Mouse (Mus musculus): Measurements from ENCODE around the gene BC049730. TPM values are rescaled to one million over a fixed set of nuclear protein-coding genes. Genes with fewer than 3 reads are reported as not detected.

The BC049730 gene
- not detected for polyA plus RNA-seq (2012; fragmentation: generic; extraction: Trizol)

DNA sequence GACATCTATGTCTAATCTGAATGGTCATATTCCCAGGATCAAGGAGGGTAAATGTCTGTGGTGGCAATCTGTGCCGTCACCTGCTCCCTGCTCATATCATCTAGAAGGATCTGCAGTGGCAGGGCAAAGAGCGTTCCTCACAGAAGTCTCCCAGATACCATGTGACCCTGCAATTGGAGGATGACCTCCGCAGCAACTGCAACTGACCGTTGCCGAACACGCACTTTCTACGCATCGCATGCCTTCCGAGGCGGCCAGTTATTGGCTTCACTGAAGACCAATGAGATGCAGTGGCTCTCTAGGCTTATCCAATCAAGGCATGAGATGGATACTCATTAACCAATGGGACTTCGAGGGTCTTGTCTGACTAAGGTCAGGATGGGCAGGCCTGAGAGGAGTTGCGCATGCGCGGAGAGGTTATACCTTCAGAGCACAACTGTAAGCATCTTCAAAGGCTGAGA lies at the start of gene BC049730:
Gene BC049730 (plus strand): TSS at position 411 of the 461 bp plus-strand sequence.
- H3K36me3 ChIP-seq (ENCODE audit: control insufficient read depth, insufficient read depth), result no peaks in the 10 kb centered on the region
- no peak for TF ChIP-seq POLR2A (IDR thresholded peaks at IDR 0.05; ENCODE audit: insufficient read length, low read depth)
- no peak for TF ChIP-seq MYOD1 (IDR thresholded peaks at IDR 0.05; ENCODE audit: control insufficient read depth in 1 of 3, insufficient read length in 2 of 3, low read depth in 2 of 3)
- no peak for TF ChIP-seq MAX (IDR thresholded peaks at IDR 0.05; ENCODE audit: low read depth)
- TF ChIP-seq E2F4 (IDR thresholded peaks at IDR 0.05; ENCODE audit: insufficient read depth), result no peak
- no peak for TF ChIP-seq CEBPB (IDR thresholded peaks at IDR 0.05; ENCODE audit: insufficient read depth, poor library complexity, severe bottlenecking)
- TF ChIP-seq MYOG (IDR thresholded peaks at IDR 0.05; ENCODE audit: control insufficient read depth in 1 of 3, insufficient read depth in 1 of 3, insufficient read length in 2 of 3, low read depth in 2 of 3), result no peak
- no peak for TF ChIP-seq POLR2AphosphoS2 (IDR thresholded peaks at IDR 0.05; ENCODE audit: insufficient read length, low read depth)
- TF ChIP-seq TCF3 (IDR thresholded peaks at IDR 0.05; ENCODE audit: insufficient read length, low read depth), result no peak
- no peak for TF ChIP-seq REST (IDR thresholded peaks at IDR 0.05; ENCODE audit: insufficient read depth, insufficient read length)
- no peak for TF ChIP-seq SRF (IDR thresholded peaks at IDR 0.05; ENCODE audit: control insufficient read depth, insufficient read length, low read depth)
- TF ChIP-seq USF1 (IDR thresholded peaks at IDR 0.05; ENCODE audit: low read depth), result no peak
- no peak for TF ChIP-seq TCF12 (IDR thresholded peaks at IDR 0.05; ENCODE audit: insufficient read depth, poor library complexity, severe bottlenecking)

GRCm38 (mm10) chr7:24659737-24660357 lies 49.2 kb upstream of the BC049730 start:
- no peak overlapping the region for H3K4me3 ChIP-seq
- TF ChIP-seq MAX (IDR thresholded peaks at IDR 0.05; ENCODE audit: low read depth) (no peak), TCF3 (IDR thresholded peaks at IDR 0.05; ENCODE audit: insufficient read length, low read depth) (no peak), TCF12 (IDR thresholded peaks at IDR 0.05; ENCODE audit: insufficient read depth, poor library complexity, severe bottlenecking) (no peak), SRF (IDR thresholded peaks at IDR 0.05; ENCODE audit: control insufficient read depth, insufficient read length, low read depth) (no peak), REST (IDR thresholded peaks at IDR 0.05; ENCODE audit: insufficient read depth, insufficient read length) (no peak), POLR2A (IDR thresholded peaks at IDR 0.05; ENCODE audit: insufficient read length, low read depth) (no peak), MYOD1 (IDR thresholded peaks at IDR 0.05; ENCODE audit: control insufficient read depth in 1 of 3, insufficient read length in 2 of 3, low read depth in 2 of 3) (no peak), MYOG (IDR thresholded peaks at IDR 0.05; ENCODE audit: control insufficient read depth in 1 of 3, insufficient read depth in 1 of 3, insufficient read length in 2 of 3, low read depth in 2 of 3) (no peak)
- H3ac ChIP-seq (ENCODE audit: control insufficient read depth, insufficient read length), result no peak overlapping the region
- no peaks in the 10 kb centered on the region for H3K36me3 ChIP-seq (ENCODE audit: control insufficient read depth, insufficient read depth)
- H3K27me3 ChIP-seq (ENCODE audit: control insufficient read depth, insufficient read depth, insufficient read length), result peaks cover 7% of the 10 kb centered on the region
- H3K79me2 ChIP-seq (ENCODE audit: control insufficient read depth, insufficient read depth), result no peaks in the 10 kb centered on the region
- H3K4me2 ChIP-seq (ENCODE audit: low read depth), result no peak overlapping the region

More for the DNA sequence above, at the start of gene BC049730:
- Histone ChIP-seq H3K27me3 (ENCODE audit: control insufficient read depth, insufficient read depth, insufficient read length) (peaks cover 35% of the 10 kb centered on the region), H3ac (ENCODE audit: control insufficient read depth, insufficient read length) (no peak within 1 kb of the TSS), H3K79me2 (ENCODE audit: control insufficient read depth, insufficient read depth) (no peaks in the 10 kb centered on the region), H3K4me2 (ENCODE audit: low read depth) (no peak within 1 kb of the TSS), H3K4me3 (no peak within 1 kb of the TSS)

DNA sequence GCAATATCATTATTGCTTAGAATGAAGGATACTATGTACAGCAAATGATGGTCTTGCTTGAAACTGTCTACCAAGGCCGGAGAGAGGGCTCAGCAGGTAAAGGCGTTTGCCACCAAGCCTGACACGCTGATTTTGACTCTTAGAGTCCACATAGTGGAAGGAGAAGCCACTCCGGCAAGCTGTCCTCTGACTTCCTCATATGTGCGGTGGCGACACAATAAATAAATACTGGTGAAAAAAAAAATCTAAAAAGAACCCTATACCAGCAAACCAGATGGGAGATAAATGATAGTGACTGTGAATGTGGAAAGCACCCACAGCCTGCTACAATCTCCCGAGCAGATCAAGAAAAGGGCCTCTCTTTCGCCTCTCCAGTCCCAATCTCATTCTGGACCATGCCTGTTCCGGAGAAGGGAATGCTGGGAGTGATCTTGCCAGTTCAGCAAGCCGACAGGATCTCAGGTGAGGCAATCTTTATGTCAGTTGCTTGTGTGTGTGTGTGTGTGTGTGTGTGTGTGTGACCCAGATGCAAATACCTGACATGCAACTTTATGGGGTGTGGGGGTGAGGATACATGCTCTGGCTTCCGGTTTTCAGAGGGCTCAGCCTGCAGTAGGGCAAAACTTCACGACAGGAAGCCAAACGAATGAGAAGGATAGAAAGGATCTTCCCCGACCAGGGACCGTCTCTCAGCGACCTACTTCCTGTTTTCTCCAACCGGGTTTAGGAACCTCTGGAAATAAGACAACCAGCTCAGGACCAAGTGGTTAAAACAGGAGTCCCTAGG lies 47.7 kb upstream of the BC049730 start:
- Histone ChIP-seq H3K36me3 (ENCODE audit: control insufficient read depth, insufficient read depth) (no peaks in the 10 kb centered on the region), H3K4me3 (no peak overlapping the region), H3K4me2 (ENCODE audit: low read depth) (no peak overlapping the region), H3ac (ENCODE audit: control insufficient read depth, insufficient read length) (no peak overlapping the region), H3K27me3 (ENCODE audit: control insufficient read depth, insufficient read depth, insufficient read length) (peaks cover 22% of the 10 kb centered on the region), H3K79me2 (ENCODE audit: control insufficient read depth, insufficient read depth) (no peaks in the 10 kb centered on the region)
- TF ChIP-seq MAX (IDR thresholded peaks at IDR 0.05; ENCODE audit: low read depth) (no peak), REST (IDR thresholded peaks at IDR 0.05; ENCODE audit: insufficient read depth, insufficient read length) (no peak), POLR2AphosphoS2 (IDR thresholded peaks at IDR 0.05; ENCODE audit: insufficient read length, low read depth) (no peak), POLR2A (IDR thresholded peaks at IDR 0.05; ENCODE audit: insufficient read length, low read depth) (no peak), MYOG (IDR thresholded peaks at IDR 0.05; ENCODE audit: control insufficient read depth in 1 of 3, insufficient read depth in 1 of 3, insufficient read length in 2 of 3, low read depth in 2 of 3) (no peak), USF1 (IDR thresholded peaks at IDR 0.05; ENCODE audit: low read depth) (no peak), TCF12 (IDR thresholded peaks at IDR 0.05; ENCODE audit: insufficient read depth, poor library complexity, severe bottlenecking) (no peak), SRF (IDR thresholded peaks at IDR 0.05; ENCODE audit: control insufficient read depth, insufficient read length, low read depth) (no peak), MYOD1 (IDR thresholded peaks at IDR 0.05; ENCODE audit: control insufficient read depth in 1 of 3, insufficient read length in 2 of 3, low read depth in 2 of 3) (no peak), E2F4 (IDR thresholded peaks at IDR 0.05; ENCODE audit: insufficient read depth) (no peak), CEBPB (IDR thresholded peaks at IDR 0.05; ENCODE audit: insufficient read depth, poor library complexity, severe bottlenecking) (no peak), TCF3 (IDR thresholded peaks at IDR 0.05; ENCODE audit: insufficient read length, low read depth) (no peak)

DNA sequence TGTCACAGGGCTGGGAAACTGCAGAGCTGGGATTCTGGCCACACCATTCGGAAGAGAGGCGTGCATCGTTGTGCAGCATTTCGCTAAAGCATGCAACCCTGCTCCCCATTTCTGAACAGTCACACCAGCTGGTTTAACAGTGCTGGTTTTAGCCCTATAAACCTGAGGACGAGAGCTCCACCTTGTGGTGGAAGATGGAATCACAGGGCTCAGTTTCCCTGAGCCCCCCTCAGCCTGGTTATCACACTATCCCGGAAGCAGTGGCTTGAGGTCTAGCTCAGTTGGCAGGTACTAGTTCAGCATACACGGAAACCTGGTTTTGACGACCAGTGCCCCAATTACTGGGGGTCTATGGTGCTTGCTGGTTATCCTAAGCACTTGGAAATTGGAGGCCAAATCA lies 46.5 kb upstream of the BC049730 start:
- H3K4me2 ChIP-seq (ENCODE audit: low read depth), result no peak overlapping the region
- TF ChIP-seq MAX (IDR thresholded peaks at IDR 0.05; ENCODE audit: low read depth), result no peak
- no peak for TF ChIP-seq POLR2A (IDR thresholded peaks at IDR 0.05; ENCODE audit: insufficient read length, low read depth)
- no peak for TF ChIP-seq CEBPB (IDR thresholded peaks at IDR 0.05; ENCODE audit: insufficient read depth, poor library complexity, severe bottlenecking)
- H3ac ChIP-seq (ENCODE audit: control insufficient read depth, insufficient read length), result no peak overlapping the region
- peaks cover 32% of the 10 kb centered on the region for H3K27me3 ChIP-seq (ENCODE audit: control insufficient read depth, insufficient read depth, insufficient read length)
- H3K4me3 ChIP-seq, result no peak overlapping the region
- H3K36me3 ChIP-seq (ENCODE audit: control insufficient read depth, insufficient read depth), result no peaks in the 10 kb centered on the region
- no peaks in the 10 kb centered on the region for H3K79me2 ChIP-seq (ENCODE audit: control insufficient read depth, insufficient read depth)
